Mouse (Mus musculus): ENCODE data around the gene Olfr1416.

Olfr1416 gene

GRCm38 (mm10) chr1:92432098-92432497, 52.8 kb downstream of the Olfr1416 start:
- DNase-seq (ENCODE audit: low spot score) = peak; percentile 20

GRCm38 (mm10) chr1:92431420-92431819, 53.5 kb downstream of the Olfr1416 start:
- DNase-seq (ENCODE audit: low spot score) = no peak

DNA sequence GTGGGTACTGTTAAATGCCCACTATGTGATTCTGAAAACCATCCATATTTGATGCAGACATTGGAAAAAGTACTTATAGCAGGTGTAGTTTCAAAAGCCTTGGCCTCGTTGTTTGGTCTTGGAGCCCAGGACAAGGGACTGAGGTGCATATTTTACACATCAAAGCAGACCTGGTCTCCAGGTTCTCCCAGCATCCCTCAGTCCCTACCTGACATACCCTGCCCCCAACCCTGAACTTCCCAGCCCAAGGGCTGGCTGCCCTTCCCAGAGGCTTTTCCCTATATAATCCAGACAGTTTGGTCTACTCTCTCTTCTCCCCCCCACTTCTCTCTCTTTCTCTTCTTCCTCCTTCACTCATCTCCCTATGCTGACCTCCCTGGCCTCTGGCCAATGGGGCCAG, 53.9 kb downstream of the Olfr1416 start:
- DNase-seq (ENCODE audit: low spot score) = no peak

All from embryo, embryonic 10.5 days (tissue).